Mouse (Mus musculus): Measurements from ENCODE around the gene Ephb2. TPM values are rescaled to one million over a fixed set of nuclear protein-coding genes. Genes with fewer than 3 reads are reported as not detected.

The Ephb2 gene
- polyA plus RNA-seq, 1 experiment from 2014 or later: 0.28 TPM

- H3K27ac ChIP-seq (replicated peaks): no peak overlapping the region
- no peaks in the 10 kb centered on the region for H3K36me3 ChIP-seq (replicated peaks)
- no peaks in the 10 kb centered on the region for H3K4me1 ChIP-seq (replicated peaks)
- WGBS (ENCODE audit: insufficient replicate concordance): 57% methylated on average over 5 of the region's 5 CpGs
- no peaks in the 10 kb centered on the region for H3K27me3 ChIP-seq
- H3K4me2 ChIP-seq: no peak overlapping the region
- no peak for ATAC-seq (ENCODE audit: insufficient read depth)
- H3K9ac ChIP-seq: no peak overlapping the region
- no peaks in the 10 kb centered on the region for H3K9me3 ChIP-seq (replicated peaks)
- H3K4me3 ChIP-seq (replicated peaks): no peak overlapping the region
Observed at GRCm38 (mm10) chr4:136740963-136741362, 94.8 kb downstream of the Ephb2 start.

- no peaks in the 10 kb centered on the region for H3K27me3 ChIP-seq
- no peaks in the 10 kb centered on the region for H3K9me3 ChIP-seq (replicated peaks)
- no peak overlapping the region for H3K4me2 ChIP-seq
- WGBS (ENCODE audit: insufficient replicate concordance): 16% methylated on average over 11 of the region's 11 CpGs
- ATAC-seq (ENCODE audit: insufficient read depth): no peak
- H3K9ac ChIP-seq: no peak overlapping the region
- no peak overlapping the region for H3K4me3 ChIP-seq (replicated peaks)
- no peaks in the 10 kb centered on the region for H3K36me3 ChIP-seq (replicated peaks)
- H3K4me1 ChIP-seq (replicated peaks): no peaks in the 10 kb centered on the region
- no peak overlapping the region for H3K27ac ChIP-seq (replicated peaks)
Observed at GRCm38 (mm10) chr4:136739189-136739588, 96.6 kb downstream of the Ephb2 start.

- Histone ChIP-seq H3K9me3 (replicated peaks) (no peaks in the 10 kb centered on the region), H3K36me3 (replicated peaks) (no peaks in the 10 kb centered on the region), H3K27ac (replicated peaks) (no peak overlapping the region), H3K4me3 (replicated peaks) (no peak overlapping the region), H3K27me3 (no peaks in the 10 kb centered on the region), H3K4me1 (replicated peaks) (no peaks in the 10 kb centered on the region), H3K9ac (no peak overlapping the region), H3K4me2 (no peak overlapping the region)
- no peak for ATAC-seq (ENCODE audit: insufficient read depth)
- WGBS (ENCODE audit: insufficient replicate concordance): 68% methylated on average over 3 of the region's 3 CpGs
Observed at GRCm38 (mm10) chr4:136738291-136738690, 97.5 kb downstream of the Ephb2 start.

- Histone ChIP-seq H3K36me3 (replicated peaks) (no peaks in the 10 kb centered on the region), H3K4me3 (replicated peaks) (no peak overlapping the region), H3K4me1 (replicated peaks) (no peaks in the 10 kb centered on the region), H3K9me3 (replicated peaks) (no peaks in the 10 kb centered on the region), H3K4me2 (no peak overlapping the region), H3K27ac (replicated peaks) (no peak overlapping the region), H3K9ac (no peak overlapping the region), H3K27me3 (no peaks in the 10 kb centered on the region)
- no peak for ATAC-seq (ENCODE audit: insufficient read depth)
- WGBS (ENCODE audit: insufficient replicate concordance): 58% methylated on average over 4 of the region's 4 CpGs
Observed at GRCm38 (mm10) chr4:136735856-136736255, 99.9 kb downstream of the Ephb2 start.

- no peak for ATAC-seq (ENCODE audit: insufficient read depth)
- 67% methylated on average over 15 of the region's 15 CpGs for WGBS (ENCODE audit: insufficient replicate concordance)
- no peaks in the 10 kb centered on the region for H3K27me3 ChIP-seq
- H3K4me1 ChIP-seq (replicated peaks): no peaks in the 10 kb centered on the region
- H3K36me3 ChIP-seq (replicated peaks): no peaks in the 10 kb centered on the region
- no peak overlapping the region for H3K4me3 ChIP-seq (replicated peaks)
- no peak overlapping the region for H3K4me2 ChIP-seq
- H3K27ac ChIP-seq (replicated peaks): no peak overlapping the region
- H3K9ac ChIP-seq: no peak overlapping the region
- H3K9me3 ChIP-seq (replicated peaks): no peaks in the 10 kb centered on the region
Observed at GRCm38 (mm10) chr4:136734210-136734803, 101.5 kb downstream of the Ephb2 start.

GRCm38 (mm10) chr4:136733217-136733865 is 102.4 kb downstream of the Ephb2 start:
- Histone ChIP-seq H3K9ac (no peak overlapping the region), H3K4me3 (replicated peaks) (no peak overlapping the region), H3K27ac (replicated peaks) (no peak overlapping the region), H3K4me1 (replicated peaks) (no peaks in the 10 kb centered on the region), H3K4me2 (no peak overlapping the region), H3K27me3 (no peaks in the 10 kb centered on the region), H3K36me3 (replicated peaks) (no peaks in the 10 kb centered on the region), H3K9me3 (replicated peaks) (no peaks in the 10 kb centered on the region)
- no peak for ATAC-seq (ENCODE audit: insufficient read depth)
- 14% methylated on average over 11 of the region's 11 CpGs for WGBS (ENCODE audit: insufficient replicate concordance)

GRCm38 (mm10) chr4:136732536-136733121 is 103.2 kb downstream of the Ephb2 start:
- Histone ChIP-seq H3K9me3 (replicated peaks) (no peaks in the 10 kb centered on the region), H3K4me1 (replicated peaks) (no peaks in the 10 kb centered on the region), H3K4me2 (no peak overlapping the region), H3K27ac (replicated peaks) (no peak overlapping the region), H3K9ac (no peak overlapping the region), H3K36me3 (replicated peaks) (no peaks in the 10 kb centered on the region), H3K27me3 (no peaks in the 10 kb centered on the region), H3K4me3 (replicated peaks) (no peak overlapping the region)
- 38% methylated on average over 7 of the region's 7 CpGs for WGBS (ENCODE audit: insufficient replicate concordance)
- no peak for ATAC-seq (ENCODE audit: insufficient read depth)

- no peaks in the 10 kb centered on the region for H3K36me3 ChIP-seq (replicated peaks)
- no peak overlapping the region for H3K4me2 ChIP-seq
- no peaks in the 10 kb centered on the region for H3K27me3 ChIP-seq
- WGBS (ENCODE audit: insufficient replicate concordance): 63% methylated on average over 5 of the region's 5 CpGs
- H3K27ac ChIP-seq (replicated peaks): no peak overlapping the region
- no peak overlapping the region for H3K4me3 ChIP-seq (replicated peaks)
- no peak for ATAC-seq (ENCODE audit: insufficient read depth)
- H3K4me1 ChIP-seq (replicated peaks): no peaks in the 10 kb centered on the region
- no peak overlapping the region for H3K9ac ChIP-seq
- H3K9me3 ChIP-seq (replicated peaks): no peaks in the 10 kb centered on the region
Observed at GRCm38 (mm10) chr4:136731761-136732160, 104.0 kb downstream of the Ephb2 start.

GRCm38 (mm10) chr4:136731008-136731609 is 104.7 kb downstream of the Ephb2 start:
- no peaks in the 10 kb centered on the region for H3K36me3 ChIP-seq (replicated peaks)
- no peaks in the 10 kb centered on the region for H3K4me1 ChIP-seq (replicated peaks)
- H3K27ac ChIP-seq (replicated peaks): no peak overlapping the region
- H3K27me3 ChIP-seq: no peaks in the 10 kb centered on the region
- no peak overlapping the region for H3K4me3 ChIP-seq (replicated peaks)
- H3K4me2 ChIP-seq: no peak overlapping the region
- H3K9ac ChIP-seq: no peak overlapping the region
- no peak for ATAC-seq (ENCODE audit: insufficient read depth)
- WGBS (ENCODE audit: insufficient replicate concordance): 59% methylated on average over 13 of the region's 13 CpGs
- no peaks in the 10 kb centered on the region for H3K9me3 ChIP-seq (replicated peaks)

- no peaks in the 10 kb centered on the region for H3K27me3 ChIP-seq
- ATAC-seq (ENCODE audit: insufficient read depth): no peak
- no peak overlapping the region for H3K9ac ChIP-seq
- no peaks in the 10 kb centered on the region for H3K4me1 ChIP-seq (replicated peaks)
- no peak overlapping the region for H3K4me3 ChIP-seq (replicated peaks)
- no peak overlapping the region for H3K4me2 ChIP-seq
- no peaks in the 10 kb centered on the region for H3K9me3 ChIP-seq (replicated peaks)
- WGBS (ENCODE audit: insufficient replicate concordance): 60% methylated on average over 9 of the region's 9 CpGs
- H3K36me3 ChIP-seq (replicated peaks): no peaks in the 10 kb centered on the region
- no peak overlapping the region for H3K27ac ChIP-seq (replicated peaks)
Observed at GRCm38 (mm10) chr4:136730501-136730900, 105.3 kb downstream of the Ephb2 start.

- H3K9ac ChIP-seq: no peak overlapping the region
- H3K4me2 ChIP-seq: no peak overlapping the region
- no peaks in the 10 kb centered on the region for H3K27me3 ChIP-seq
- H3K27ac ChIP-seq (replicated peaks): no peak overlapping the region
- WGBS (ENCODE audit: insufficient replicate concordance): 63% methylated on average over 2 of the region's 2 CpGs
- H3K9me3 ChIP-seq (replicated peaks): no peaks in the 10 kb centered on the region
- no peak for ATAC-seq (ENCODE audit: insufficient read depth)
- no peaks in the 10 kb centered on the region for H3K36me3 ChIP-seq (replicated peaks)
- no peak overlapping the region for H3K4me3 ChIP-seq (replicated peaks)
- no peaks in the 10 kb centered on the region for H3K4me1 ChIP-seq (replicated peaks)
Observed at GRCm38 (mm10) chr4:136729574-136729973, 106.2 kb downstream of the Ephb2 start.

Measured in liver, embryonic 15.5 days (tissue).